Mouse (Mus musculus) frontal cortex, adult (tissue): ENCODE results near the gene Elf4.
"Not testable (repeated sequence)": the region's sequence is repeated elsewhere in the genome, so short reads cannot be mapped to it uniquely, and the experiment has no call there.

Source experiments
- ATAC-seq: cut with Nextera tagmentation; 2 replicates; pipeline ENCODE4 v1.9.2; 2017; ENCODE audit warnings: mild to moderate bottlenecking, moderate library complexity, mixed read lengths; ENCODE audit not compliant: low TSS enrichment

The Elf4 gene

DNA sequence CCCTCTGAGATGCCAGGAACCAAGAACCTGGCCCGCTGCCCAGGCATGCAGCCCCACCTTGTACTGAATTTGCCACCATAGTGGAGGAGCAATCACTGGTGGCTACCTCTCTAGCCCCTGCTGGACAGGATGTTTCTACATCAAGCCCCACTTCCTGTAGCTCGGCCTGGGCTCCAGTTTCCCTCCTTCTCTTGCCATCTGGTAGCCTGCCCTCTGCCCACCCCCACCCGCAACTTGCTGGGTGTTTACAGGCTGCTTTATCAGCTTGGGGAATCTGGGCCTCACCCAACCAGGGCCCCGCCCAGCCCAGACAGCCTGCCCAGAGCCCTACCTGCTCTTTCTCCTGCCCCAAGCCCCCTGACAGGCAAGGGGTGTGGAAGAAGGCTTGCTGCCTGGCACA lies 23.9 kb downstream of the Elf4 start:
- ATAC-seq = no peak

DNA sequence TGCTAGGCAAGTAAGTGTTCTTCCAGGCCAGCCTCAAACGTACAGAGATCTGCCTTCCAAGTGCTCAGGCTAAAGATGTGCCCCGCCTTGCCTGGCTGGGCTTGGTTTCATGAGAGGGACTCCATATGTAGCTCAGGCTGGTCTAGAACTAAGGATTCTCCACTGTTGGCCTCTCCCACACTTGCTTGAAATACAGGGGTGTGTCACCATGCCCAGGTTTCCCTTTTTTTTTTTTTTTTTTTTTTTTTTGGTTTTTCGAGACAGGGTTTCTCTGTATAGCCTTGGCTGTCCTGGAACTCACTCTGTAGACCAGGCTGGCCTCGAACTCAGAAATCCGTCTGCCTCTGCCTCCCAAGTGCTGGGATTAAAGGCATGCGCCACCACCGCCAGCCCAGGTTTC lies 26.9 kb downstream of the Elf4 start:
- not testable (repeated sequence) for ATAC-seq

DNA sequence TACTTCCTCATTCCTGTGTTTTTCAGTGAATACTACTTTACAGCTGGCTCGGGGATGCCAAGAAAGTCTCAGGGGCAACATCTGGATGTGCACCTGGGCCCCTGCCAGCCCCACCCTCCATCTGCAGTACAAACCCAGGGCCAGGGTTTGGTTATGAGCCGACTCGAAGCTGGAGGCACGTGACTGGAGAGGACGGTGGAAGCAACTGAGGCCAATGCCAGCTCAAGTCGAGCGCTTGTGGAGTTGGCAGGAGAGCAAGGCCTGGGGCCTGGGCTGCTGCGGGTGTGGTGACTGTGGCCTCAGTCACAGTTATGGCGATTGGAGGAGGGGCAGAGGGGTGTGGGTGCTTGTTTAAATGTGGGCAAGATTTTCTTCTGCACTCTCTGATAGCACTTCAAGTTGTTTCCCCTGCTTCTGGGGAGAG lies 27.4 kb downstream of the Elf4 start:
- ATAC-seq = no peak

DNA sequence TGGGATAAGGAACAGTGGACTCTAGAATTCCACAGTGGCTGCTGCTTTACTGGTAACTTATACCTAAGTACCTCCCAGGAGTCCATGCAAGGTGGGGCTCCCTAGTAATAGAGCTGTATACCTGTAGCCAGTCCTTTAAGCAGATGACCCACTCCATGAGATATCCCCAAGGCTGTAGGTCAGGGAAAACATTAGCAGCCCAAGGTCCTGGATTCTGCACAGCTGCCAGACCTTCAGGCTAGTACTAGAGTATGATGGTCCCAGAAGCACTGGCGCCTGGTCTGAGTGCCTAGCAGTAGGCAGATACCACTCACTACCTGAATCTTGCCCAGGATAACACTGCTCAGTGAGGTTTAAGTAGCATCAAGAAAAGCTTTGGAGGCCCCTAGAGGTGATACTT lies 28.7 kb downstream of the Elf4 start:
- no peak for ATAC-seq

DNA sequence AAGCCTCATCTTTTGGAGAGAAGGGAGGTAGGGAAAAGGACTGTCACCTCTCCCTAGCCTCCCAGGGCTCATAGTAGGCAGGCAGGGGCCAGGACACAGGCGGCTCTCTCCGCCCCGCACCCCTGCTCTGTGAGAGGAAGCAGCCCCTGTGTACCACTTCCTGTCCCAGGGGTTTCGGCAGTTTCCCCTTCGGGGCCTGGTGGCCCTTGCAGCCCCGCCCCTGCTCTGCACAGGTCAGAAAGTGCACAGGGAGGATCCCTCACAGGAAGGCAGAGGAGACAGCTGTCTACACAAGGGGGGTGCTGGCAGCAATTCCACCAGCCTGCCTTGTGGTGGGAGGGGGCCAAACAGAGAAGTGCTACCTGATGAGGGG lies 29.4 kb downstream of the Elf4 start:
- no peak for ATAC-seq

DNA sequence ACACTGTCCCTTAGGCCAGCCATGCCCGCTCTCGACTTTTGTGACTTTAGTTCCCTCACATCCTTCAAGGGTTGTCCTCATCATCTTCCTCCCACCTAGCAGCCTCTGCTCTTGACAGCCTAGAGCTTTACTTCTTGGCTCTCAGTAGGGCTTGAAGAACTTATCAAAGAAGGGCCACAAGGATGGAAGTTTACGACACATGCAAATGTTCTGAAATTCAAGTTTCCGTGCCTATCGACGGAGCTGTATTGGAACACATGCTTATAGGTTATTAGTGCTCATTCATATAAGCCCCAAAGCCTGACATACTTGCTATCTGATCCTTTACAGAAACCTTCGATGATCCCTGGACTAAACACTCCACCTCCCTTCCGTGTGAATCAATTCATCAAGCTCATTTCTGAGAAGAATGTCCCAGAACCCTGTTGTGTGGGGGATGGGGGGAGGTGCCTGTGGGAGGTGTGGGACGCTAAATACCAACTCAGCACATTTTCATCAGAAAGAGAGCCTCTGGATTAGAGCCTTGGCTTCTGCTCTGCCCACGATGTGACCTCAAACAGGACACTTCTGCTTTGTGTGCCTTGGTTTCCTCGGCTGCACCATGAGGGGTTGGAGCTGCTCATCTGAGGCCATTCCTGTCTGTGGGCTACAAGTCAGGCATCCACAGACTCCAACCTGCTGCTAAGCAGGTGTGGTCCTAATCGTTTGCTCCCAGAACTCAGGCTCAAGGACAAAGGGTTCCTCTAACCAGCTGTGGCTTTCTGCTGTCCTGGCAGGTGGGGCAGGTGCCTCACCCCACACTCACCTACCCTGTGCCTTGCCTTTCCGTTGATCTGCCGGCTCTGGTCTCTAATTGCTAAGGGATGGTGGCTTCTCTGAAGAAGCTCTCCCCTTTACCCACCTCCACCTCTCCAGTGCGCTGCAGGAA lies 30.1 kb downstream of the Elf4 start:
- ATAC-seq = no peak

DNA sequence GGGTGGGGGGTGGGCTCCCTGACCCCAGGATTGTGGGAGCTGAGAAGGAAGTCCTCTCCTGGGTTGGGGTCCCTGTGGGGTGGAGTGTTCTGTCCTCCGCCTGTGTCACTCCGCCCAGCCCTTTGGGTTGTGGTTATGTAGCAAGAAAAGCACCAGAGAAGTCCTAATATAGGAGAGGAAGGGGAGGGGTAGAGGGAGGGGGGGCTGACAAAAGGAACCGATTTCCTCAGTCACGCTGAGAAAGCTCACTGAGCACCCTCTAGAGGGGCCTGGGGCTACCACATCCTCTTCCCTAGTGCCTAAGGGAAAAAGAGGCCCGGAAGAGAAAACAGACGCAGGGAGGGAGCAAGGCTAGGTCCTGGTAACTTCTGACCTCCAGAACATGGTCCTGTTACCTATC lies 33.4 kb downstream of the Elf4 start:
- no peak for ATAC-seq

DNA sequence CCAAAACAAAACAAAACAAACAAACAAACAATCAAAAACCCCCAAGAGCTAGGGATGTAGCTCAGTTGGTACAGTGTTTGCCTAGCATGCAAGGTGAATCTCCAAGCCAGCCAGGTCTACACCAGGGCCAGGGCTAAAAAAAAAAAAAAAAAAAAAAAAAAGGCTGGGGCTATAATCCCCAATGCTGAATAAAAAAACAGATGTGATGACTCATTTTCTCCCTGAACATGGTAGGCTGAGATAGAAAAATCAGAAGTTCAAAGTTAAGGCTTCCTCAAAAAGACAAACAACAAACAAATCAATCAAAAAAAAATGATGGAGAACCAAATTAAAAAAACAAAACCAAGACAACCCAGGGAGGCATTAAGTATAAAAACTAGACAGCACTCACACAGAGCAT lies 33.8 kb downstream of the Elf4 start:
- no peak for ATAC-seq

DNA sequence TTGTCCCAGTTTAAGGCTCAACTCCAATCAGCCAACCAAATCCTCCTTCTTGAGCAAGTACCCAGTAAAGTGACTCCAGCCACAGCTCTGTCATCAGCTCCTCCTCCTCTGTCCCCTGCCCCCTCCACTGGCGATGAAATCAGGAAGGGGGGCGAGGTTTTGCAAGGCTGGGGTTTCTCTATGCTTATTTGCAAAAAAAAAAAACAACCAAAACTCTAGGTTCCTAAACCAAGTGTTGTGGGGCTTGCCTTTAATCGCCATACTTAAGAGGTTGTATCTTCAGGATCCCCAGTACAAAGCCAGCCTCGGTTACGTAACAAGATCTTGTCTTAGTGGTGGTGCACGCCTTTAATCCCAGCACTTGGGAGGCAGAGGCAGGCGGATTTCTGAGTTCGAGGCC lies 34.3 kb downstream of the Elf4 start:
- no peak for ATAC-seq

DNA sequence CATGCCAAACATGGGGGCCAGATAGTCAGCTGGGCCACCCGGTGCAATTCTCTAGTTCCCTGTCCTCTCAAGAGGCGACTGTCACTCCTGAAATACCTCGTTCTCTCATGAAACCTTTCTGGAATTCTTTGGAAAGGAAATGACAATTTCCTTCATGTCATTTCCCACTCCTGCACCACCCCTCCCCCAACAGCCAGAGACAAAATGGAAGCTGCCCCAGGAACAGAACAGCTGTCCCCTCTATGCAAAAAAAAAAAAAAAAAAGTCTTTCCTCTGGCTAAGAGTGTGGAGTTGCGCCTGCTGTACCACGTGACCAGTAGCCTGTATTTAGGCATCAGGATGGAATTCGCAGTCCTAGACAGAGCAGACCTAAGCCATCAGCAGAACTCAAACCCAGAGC lies 34.7 kb downstream of the Elf4 start:
- ATAC-seq = no peak

DNA sequence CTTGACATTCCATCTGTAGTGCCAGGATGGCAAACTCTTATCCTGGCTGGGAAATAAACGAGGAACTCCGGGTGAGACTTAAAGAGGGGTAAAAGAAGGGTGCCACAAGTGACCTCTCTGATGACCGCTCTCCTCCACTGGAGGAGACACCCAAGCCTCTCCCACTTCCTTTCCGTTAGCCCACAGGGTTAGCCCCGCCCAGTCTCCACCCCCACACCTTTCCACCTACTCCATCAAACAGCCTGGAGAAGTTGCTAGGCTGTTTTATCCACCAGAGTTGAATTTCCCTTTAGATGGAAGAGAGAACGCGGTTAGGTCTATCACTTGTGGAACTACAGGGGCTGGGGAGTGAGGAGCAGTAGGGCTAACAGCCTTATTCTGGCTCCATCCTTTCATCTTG lies 37.7 kb downstream of the Elf4 start:
- ATAC-seq = no peak

DNA sequence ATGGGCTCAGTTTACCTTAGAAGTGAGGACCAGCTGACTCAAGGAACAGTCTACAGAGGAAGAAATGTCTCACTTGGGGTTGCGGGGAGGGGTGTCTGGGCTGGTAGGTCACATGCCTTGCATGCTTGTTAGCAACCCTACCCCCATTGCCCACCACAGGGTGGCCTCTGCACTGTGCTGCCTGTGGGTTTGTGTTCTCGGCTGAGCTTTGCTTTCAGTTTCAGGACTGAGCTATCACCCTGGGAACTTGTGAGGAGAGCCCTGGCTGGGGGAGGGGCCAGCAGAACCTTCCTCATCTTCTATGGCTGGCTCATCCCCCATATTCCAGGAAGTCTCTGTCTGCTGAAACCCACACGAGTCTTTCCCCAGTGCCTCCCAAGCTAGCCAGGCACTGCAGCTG lies 38.3 kb downstream of the Elf4 start:
- no peak for ATAC-seq

DNA sequence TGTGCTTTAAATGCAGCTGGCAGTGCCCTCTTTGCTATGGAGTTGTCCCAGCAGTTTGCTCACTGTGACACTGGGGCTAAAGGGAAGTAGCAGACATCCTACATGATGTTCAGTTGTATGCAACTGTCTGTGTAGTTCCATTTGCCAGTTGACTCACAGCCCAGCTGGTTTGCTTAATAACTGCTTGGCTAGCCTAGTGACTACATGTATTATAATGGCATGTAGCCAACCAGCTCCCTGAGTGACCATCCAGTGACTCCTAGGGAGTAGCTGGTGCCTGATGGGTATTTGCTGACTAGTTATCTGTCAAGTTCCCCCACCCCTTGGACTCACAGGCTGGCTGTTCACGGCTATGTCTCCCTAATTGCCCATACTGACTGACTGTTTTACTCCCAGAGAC lies 39.3 kb downstream of the Elf4 start:
- ATAC-seq = no peak

DNA sequence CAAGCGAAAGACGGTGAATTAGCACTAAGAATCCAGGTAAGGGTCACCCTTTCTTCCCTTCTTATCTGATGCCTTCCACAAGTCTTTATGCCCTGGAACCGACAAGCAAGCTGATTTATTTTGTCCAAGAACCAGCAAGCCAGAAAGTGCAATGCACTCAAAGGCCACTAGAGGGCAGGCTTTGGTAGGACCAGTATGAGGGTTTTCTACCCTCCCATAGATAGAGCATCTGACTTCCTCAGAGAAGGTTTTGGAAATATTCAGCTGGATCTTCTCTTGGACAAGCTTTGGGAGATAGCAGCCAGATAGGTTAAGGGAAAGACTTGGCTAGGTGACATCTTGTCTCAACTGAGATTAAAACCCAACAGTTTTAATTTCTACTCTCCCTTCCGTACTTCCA lies 39.9 kb downstream of the Elf4 start:
- peak; percentile 86 for ATAC-seq

DNA sequence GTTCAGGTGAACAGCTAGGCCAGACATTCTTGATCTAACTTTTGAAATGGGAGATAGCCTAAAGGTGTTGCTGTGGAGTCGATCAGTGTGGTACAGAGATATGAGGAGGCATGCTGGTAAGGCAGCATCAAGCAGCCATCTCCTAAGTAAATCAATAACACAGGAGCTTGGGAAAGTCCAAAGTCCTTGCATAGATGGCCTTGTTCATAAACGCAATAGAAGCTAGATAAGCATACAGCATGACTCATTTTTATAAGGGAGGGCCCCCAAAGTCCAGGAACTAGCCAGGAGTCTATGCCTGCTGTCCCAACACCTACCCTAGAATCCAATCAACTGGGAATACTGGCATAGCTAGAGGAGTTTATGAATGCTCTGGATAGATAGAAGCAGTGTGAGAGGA lies 44.5 kb downstream of the Elf4 start:
- no peak for ATAC-seq

DNA sequence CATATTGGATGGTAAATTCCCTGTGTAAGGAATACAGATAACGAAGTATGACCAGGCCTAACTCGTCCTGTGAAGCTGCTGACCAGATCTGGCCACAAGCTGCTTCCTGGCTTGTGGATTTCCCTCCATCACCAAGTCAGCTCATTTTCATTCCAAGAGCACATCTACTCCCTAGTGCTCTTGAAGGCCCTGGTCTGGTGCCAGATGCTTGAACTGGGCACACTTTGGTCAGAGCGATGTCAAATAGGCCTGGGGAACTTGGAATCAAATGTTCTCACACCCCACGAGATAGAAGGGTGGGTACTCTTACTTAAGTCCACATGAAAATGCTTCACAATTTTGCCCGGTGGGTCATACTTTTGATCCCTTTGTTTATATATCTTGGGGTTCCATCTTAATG lies 48.6 kb downstream of the Elf4 start:
- ATAC-seq = no peak

DNA sequence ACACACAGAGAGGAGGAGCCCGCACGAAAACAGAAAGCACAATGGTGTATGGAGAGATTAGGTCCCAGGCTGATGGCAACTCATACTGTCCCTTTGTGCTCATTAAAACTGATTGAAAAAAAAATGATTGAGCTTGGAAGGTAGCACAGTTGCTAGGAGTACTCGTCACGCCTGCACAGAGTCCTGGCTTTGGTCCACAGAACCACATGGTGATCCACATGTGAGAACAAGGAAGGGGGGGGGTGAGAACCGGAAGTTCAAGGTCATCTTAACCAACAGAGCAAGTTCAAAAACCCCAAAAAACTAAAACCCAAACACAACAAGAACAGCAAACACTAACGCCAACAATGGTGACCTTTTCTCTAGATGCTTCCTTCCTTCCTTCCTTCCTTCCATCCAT lies 50.3 kb downstream of the Elf4 start:
- ATAC-seq = no peak

DNA sequence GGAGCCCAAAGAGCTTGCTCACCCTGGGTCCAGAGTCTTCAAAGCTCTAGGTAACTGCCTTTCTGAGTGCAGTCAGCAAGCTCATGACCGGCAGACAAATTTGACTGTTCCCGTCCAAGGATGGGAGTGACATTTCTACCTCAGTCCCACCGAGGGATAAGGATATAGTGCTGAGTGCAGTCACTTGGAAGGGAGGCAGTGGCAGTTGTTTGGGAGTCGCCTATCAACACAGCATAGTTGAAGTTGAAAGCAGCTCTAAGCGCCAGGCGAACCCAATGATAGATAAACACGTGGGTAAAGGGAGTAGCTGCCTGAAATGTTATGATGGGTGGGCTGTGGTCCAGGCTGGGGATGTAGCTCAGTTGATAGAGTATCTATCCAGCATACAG lies 52.5 kb downstream of the Elf4 start:
- ATAC-seq = no peak

DNA sequence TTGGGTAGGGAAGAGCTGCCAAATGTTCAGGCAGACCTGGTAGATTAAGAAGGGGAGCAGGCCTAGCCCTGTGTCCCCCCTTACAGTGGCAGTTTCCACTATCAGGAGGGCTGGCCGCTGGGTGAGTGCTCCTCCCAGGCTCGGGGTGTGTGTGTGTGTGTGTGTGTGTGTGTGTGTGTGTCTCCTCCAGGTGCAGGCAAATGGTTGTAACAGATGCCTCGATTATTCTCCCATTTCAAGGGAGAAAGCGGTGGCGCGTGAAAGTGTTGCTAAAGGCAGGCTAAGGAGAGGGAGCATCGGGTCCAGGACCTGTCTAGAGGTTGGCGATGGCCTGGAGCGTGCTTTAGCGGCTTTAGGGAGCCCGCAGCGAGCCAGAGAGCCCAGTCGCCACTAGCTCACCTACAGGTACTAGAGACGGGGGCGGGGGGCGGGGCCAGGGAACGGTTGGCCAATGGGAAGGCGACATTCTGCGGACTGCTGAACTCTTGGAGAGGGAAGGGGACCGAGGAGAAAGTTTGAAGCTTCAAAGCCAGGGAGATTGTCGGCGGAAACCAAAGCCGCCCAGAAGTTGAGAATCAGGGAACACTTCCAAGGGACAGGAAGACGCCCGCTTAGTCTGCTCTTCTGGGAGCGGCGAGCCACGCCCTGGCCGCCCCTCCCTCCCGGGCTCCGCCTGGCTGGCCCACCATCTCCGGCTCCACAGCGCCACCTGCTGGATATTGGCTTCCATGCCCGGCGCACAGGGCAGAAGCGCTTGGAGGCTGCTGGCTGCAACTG lies 53.1 kb downstream of the Elf4 start:
- ATAC-seq = peak; percentile 93

DNA sequence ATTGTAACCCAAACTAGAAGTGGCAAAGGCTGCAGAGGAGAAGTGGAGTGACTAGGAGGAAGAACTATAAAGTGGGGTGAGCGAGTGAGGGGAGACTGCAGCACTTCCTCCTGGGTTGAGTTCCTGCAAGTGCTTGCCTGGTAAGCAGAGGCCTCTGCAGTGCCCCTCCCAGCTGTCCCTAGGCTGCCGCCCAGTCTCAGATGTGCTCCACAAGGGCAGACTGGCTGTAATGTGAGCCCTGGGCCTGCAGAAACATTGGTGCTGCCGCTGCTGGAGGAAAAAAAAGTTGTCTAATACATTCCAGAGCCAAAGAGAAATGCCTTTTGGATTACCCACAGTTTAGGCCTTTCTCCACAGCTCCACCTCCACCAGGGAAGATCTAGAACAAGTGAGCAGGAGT lies 57.8 kb downstream of the Elf4 start:
- ATAC-seq = no peak

DNA sequence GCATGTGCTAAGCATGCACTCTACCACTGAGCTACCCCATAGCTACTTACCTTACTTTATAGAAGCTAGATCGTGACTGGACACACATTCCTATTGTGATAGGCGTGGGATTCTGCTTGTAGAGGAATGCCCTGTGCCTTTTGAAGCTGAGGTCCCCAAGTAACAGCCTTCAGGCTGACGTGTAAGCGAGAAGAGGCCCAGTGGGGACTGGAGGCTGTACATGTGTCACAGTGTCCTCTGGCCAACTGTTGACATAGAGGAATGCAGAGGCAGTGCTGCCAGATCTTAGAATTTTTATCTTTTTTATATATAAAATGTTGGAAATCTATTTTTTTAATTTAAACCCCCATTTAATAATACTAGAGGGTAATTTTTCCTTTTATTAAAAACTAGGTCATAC lies 62.9 kb downstream of the Elf4 start:
- no peak for ATAC-seq

DNA sequence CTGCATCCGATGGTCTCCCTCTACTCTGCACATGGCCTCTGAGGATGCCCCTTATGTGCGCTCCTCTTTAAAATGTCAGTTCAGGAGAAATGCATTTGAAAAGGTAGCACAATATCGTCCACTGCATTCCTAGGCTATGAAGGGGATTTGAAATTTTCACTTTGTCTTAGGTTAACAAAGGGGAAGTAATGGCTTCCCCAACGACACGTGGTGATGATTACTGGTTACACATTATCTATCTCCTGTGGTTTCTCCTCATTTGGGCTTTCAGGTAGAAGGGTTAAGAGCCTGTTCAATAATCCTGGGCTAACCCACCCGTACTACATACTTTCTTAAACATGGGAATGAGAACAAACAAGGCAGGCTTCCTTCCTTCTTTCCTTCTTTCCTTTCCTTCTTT lies 73.6 kb downstream of the Elf4 start:
- ATAC-seq = no peak

DNA sequence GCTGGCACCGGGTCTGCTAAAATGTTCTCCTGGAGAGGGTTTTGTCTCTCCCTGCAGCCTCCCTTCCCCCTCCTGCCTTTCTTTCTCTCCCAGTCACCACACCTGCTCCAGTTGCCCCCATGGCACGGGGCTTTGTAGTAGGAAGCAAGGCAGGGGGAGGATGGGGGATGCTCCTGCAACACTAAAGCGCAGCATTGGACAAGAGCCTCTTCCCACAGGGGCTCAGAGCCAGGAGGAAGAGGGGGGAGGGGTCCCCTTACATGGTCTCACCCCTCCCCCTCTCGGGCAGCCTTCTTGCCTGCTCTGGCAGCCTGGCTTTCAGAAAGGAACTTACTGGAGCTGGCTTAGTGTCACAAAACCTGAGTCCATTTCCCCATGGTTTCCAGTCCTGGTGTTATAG lies 77.0 kb downstream of the Elf4 start:
- ATAC-seq = no peak
